Mouse (Mus musculus) spleen, postnatal 10 days (tissue): ENCODE measurements around the gene Vamp9.
A peak's percentile ranks its signal among the peaks of the same experiment; 100 is the strongest.

Source experiments
- DNase-seq, 2 experiments: peaks; one replicate each; pipeline ENCODE4 v3.0.0; 2021 to 2022; ENCODE audit warnings: low spot score in 2 of 2

Vamp9 gene

DNA sequence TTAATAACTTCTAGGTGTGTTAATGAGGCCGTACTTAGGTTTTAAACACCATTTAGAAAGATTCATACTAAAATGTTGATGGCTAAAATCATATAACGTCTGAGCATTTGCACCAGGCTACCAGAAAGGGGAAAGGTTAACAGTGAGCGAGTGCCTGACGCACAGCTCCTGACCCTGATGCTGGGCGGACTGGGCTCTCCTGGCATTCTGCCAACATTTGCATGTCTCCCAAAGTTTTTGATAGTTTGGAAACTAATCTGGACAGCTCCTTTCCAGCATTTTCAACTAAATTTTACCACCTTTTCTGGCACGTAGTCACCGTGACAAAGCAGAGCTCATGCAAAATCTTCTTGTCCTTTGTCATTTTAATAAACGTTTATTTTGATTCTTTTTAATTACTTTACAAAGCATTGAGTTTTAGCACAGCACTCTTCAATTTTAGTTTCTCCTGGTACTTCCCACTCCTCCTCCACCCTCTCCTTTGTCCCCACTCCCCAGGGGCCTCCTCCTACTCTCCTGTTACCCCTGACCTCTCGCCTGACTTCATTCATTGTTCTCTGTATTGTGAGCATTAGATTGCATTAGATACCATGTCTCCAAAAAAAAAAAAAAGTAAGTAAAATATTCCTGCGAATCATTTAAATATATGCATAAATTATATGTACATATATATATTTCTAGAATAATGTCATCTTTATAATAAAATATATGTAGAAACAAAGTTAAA is 35.9 kb downstream of the Vamp9 start:
- DNase-seq: no peak

GRCm38 (mm10) chr5:99952513-99952912 is 46.5 kb downstream of the Vamp9 start:
- DNase-seq: no peak

DNA sequence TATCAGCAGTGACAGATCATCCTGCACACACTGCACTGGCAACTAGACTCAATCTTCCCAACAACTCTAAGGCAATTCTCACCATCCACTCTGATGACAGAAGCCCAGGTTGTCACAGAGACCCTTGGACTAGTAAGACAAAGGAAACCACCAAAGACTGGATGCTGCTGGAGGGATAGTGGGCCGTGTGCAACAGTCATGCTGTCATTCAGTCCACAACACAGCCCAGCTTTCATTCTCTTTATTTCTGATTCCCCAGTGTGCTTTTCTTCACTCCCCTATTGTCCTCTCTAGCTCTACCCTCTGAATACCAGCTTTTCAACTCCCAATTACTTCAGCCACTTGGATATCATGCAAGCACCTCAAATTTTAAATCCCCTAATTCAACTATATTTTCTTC is 47.8 kb downstream of the Vamp9 start:
- no peak for DNase-seq

DNA sequence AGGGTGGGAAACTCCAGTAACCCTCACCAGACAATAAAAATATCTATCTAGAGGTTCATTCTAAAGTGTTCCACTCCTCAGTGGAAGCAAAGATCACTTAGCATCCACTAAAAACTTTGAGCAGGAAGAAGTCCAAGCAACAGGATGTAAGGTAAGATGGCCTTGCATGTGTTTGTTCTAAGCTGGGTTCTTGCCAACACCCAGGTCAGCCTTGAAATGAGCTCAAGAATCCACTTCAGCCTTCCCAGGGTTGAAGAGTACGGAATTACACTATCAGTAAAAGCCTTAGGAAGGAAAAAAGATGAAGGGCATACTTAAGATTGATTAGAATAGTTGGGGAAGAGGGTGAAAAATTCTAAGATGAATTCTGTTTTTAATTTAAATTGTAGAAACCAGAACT is 52.6 kb downstream of the Vamp9 start:
- DNase-seq: no peak

DNA sequence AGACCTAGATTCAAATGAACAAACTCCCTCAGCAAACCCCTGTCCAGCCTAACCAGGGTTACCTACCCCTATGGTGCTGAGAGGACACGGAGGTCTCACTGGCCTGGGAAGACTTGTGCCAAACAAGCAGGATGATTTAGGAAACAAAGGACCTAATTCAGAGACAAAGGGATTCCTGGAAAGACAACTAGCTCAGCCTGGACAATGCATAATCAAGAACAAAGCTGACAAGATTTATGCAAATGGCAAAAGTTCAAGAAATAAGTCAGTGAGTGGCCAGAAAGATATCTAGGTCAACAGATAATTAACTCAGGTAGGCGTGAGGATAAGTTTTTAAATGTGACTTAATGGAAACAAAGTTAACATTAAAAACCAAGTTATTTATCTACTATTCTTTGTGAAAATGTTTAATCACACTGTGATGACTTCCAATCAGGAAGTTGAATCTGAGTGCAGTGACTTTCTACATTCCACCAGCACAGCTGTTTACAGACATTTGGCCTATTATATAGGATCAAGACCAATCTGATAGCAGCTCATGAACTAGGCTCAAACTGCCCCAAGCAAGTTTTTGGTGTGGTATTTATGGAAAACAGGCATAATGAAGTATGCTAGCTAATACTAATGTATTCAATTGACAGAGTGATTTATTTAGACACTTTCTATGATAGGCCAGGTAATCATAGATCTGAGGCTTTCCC is 53.3 kb downstream of the Vamp9 start:
- DNase-seq: no peak

GRCm38 (mm10) chr5:99959960-99960359 is 53.9 kb downstream of the Vamp9 start:
- DNase-seq: no peak

- DNase-seq: no peak
These were observed 67.9 kb downstream of the Vamp9 start for GRCm38 (mm10) chr5:99973941-99974340.

- no peak for DNase-seq
These were observed 69.0 kb downstream of the Vamp9 start for GRCm38 (mm10) chr5:99975061-99975460.

DNA sequence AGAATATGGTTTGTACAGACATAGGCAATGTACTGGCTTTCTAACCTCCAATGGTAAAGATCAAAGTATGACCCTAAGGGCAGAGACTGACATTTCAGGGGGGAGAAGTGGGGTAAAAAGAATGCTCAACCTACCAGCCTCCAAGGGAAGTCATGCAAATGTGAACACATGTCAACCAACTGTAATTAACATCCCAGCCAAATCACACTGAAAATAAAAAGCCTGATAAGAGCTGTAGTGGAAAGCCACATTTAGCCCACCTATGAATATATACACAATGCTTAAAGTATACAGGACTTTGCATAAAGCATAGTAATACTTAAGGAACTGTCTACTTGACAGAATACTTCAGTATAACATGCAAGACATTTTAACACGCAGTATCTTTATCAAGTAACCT is 69.7 kb downstream of the Vamp9 start:
- no peak for DNase-seq

DNA sequence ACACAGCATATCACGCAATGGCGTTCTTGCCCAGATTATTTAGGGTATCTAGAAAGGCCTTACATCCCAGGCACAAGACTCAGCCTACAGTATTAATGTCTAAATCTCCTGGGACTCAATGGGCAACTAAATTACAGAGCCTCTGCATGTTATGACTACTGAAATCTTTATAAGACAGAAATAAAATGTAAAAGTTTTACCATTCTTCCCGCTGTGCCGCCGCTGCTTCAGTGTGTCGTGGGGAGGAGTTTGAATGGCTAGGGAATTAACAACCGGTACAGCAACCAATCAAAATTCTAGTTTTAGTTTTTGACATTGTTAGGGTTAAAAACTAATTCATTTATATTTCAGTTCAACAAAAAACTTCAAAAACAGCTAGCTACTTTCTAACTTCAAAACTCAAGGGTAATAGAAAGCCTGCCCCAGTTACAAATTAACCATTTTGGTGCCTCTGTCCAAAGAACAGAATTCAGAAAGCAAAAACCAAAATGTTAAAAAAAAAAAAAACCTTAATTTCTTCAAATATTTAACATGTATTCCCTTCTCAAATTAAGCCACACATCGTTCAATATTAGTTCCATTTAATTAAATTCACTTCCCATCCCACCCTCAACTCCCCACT is 70.4 kb downstream of the Vamp9 start:
- DNase-seq: peak in 1 of 2 experiments; percentile 30

DNA sequence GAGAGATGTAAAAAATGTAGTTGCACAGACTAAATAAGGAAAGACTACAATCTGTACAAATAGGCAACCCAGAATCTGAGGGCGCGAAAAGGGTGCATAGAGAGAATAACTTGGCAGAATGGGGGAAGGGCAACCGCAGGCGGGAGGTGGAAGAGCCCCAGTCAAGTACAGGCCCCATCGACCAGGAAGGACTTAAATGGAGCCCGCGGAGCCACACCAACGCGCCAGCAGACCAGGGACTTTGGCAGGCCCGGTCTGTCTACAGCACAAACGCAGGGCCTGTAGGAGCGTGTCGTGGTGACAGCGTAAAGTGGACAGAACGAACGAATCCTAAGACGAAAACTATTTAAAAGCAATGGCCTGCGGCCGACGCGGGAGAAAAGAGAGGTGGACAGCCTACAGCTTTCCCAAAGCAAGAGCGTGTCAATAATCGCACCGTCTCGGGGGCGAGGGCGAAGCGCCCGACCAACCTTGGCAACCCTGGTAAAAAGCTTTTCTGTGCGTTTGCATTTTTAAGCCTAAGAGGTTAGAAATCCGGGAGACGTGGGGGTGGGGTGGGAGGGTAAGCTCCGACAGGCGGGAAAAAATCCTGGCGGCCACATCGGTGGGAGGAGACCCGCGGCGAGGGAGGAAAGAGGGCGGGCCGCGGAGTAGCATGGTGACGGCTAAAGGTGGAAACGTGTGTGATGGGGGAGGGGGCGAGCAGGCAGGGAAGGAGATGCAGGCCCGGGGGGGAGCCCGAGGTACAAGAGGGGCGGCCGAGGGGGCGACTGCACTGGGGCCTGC is 71.7 kb downstream of the Vamp9 start:
- DNase-seq: peak; percentile 66 to 79

DNA sequence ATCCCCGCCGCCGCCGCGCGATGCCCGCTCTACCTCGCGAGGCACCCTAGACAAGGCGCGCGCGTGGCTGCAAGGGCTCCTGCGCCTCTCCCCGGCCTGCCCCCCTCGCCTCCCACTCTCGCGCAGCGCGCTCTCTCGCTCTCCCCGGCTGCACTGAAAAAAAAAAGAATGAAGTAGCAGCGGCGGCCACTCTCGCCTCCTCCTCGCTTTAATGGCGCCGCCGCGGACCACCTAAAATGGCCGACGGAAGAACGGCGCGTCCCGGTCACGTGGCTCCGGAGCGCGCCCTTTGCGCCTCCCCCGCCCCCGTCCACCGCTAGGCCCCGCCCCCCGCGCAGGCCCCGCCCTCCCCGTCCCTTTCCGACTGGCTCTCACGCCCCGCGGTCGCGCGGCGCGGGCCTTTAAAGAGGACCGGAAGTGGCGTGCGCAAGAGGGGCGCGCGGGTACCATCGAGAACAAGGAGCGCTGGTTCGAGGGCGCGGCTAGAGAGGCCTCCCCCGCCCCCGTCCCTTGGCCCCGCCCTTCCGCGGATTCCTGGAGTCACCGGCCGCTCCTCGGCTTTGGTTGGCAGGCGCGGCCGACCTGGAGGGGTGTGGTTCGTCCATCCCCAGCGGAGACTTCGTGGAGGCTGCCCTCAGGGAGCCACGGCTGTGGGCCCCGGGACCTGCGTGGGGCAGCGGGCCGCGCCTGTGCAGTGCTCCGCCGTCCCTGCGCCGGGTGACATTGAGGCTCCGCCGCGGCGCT is 72.8 kb downstream of the Vamp9 start, which contains the start of the genes Hnrnpd and 4930524J08Rik:
Hnrnpd (minus strand) TSS at position 240 of the 744 bp plus-strand sequence.
4930524J08Rik (plus strand) TSS at position 363 of the 744 bp plus-strand sequence.
- DNase-seq: peak; percentile 85 to 94

GRCm38 (mm10) chr5:99983452-99984061 is 77.5 kb downstream of the Vamp9 start:
- DNase-seq: no peak

GRCm38 (mm10) chr5:99994166-99994565 is 88.1 kb downstream of the Vamp9 start:
- DNase-seq: no peak

DNA sequence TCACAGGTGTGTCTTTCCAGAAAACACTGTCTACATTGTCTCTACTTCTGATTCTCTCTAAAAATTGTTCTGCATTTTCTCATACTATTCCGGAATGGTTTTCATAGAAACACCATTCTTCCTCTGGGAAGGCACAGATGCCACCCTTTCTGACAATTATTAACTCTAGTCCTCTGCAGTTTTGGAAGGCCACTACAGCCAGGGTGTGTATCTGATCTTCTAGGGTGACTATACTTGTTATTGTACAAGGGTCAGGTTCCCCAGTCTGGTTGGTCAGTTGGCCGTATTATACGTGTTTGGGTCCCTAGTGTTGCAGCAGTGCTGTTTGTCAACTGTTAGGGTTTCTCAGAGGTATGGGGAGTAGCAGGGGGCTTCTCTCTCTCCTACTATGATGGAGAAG is 88.6 kb downstream of the Vamp9 start:
- no peak for DNase-seq

DNA sequence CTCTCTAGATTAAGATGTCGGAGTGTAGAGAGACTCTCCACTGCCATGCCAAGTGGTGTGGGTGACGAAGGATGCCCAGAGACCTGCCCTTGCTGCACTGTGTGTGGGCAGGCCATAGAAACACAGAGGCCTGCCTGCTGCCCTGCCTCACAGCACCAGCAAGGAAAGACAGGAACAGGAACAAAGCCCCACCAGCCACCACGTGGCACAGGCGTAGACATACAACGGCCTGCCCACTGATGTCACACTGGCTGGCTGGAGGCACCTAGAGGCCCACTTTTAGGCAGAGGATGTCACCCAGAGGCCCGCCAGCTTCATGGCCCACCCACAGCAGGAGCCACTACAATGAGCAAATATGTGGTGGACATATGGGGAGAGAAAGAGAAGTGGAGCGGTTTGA is 94.0 kb downstream of the Vamp9 start:
- no peak for DNase-seq

DNA sequence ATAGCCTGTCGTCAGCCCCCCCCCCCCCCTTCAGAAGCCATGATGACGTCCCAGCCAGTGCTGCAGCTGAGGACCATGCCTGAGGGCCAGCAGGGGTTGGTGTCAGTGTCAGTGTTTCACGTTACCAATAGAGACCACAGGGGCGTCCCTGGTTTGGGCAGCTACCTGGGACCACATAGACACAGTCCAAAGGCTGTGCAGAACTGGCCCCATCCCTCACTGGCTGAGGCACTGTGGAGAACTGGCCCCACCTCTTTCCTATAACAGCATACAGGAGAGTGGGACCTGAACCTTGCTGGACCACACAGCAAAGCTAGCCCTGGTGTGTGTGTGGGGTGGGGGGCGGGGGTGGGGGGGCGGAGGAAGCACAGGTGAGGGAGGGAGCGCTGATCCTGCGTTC is 94.4 kb downstream of the Vamp9 start:
- DNase-seq: no peak
